Mouse (Mus musculus) kidney, postnatal 0 days (tissue): ENCODE measurements at regions not wholly inside any gene's neighbourhood (a gene's known extent, or its start where the extent isn't known, plus 50 kb on each side); places are given as distances from the start of the nearest gene placed in this dataset.

Source experiments
- ATAC-seq: fragments of 200-750 bp; cut with Nextera tagmentation; replicated peaks from 2 replicates; pipeline ENCODE4 v1.8.0; 2017; ENCODE audit warnings: low read depth, moderate number of reproducible peaks, moderate TSS enrichment, moderate library complexity; ENCODE audit not compliant: low FRiP score
- DNase-seq: peaks from one replicate; pipeline ENCODE4 v3.0.0-alpha.2; 2016; ENCODE audit warnings: low spot score
- H3K27ac ChIP-seq: fragments of 300-500 bp; sonication (generic); 2 replicates; pipeline ENCODE4 v1.5.1; 2014; ENCODE audit warnings: mild to moderate bottlenecking
- H3K27me3 ChIP-seq: fragments of 300-500 bp; sonication (generic); 2 replicates; pipeline ENCODE4 v1.6.1; 2014; ENCODE audit warnings: low read length, mixed read lengths; ENCODE audit not compliant: insufficient read depth
- H3K36me3 ChIP-seq: fragments of 300-500 bp; sonication (generic); 2 replicates; pipeline ENCODE4 v1.6.1; 2014; ENCODE audit warnings: low read length, mixed read lengths; ENCODE audit not compliant: insufficient read depth
- H3K4me1 ChIP-seq: fragments of 300-500 bp; sonication (generic); replicated peaks from 2 replicates; pipeline ENCODE4 v1.6.1; 2014; ENCODE audit warnings: antibody characterized with exemption, low read length, mixed read lengths; ENCODE audit not compliant: insufficient read depth
- H3K4me2 ChIP-seq: fragments of 300-500 bp; sonication (generic); 2 replicates; pipeline ENCODE4 v1.6.1; 2014; ENCODE audit warnings: mild to moderate bottlenecking, low read length, moderate library complexity, mixed read lengths
- H3K4me3 ChIP-seq: fragments of 300-500 bp; sonication (generic); replicated peaks from 2 replicates; pipeline ENCODE4 v1.5.1; 2014; ENCODE audit warnings: low read depth, low read length
- H3K9ac ChIP-seq: fragments of 300-500 bp; sonication (generic); 2 replicates; pipeline ENCODE4 v1.6.1; 2014; ENCODE audit warnings: low read depth, low read length
- H3K9me3 ChIP-seq: fragments of 300-500 bp; sonication (generic); replicated peaks from 2 replicates; pipeline ENCODE4 v1.6.1; 2016; ENCODE audit warnings: low read length, inconsistent platforms, mixed read lengths
- CTCF ChIP-seq: IDR thresholded peaks from 2 replicates; pipeline ENCODE4 v1.5.1; 2016; ENCODE audit warnings: antibody characterized with exemption, low read depth, mild to moderate bottlenecking, moderate library complexity
- WGBS: fragments of 180-500 bp; shearing (Covaris S2); extraction: QIAGEN DNeasy Blood & Tissue Kit; methylation state at CpG from one replicate; pipeline ENCODE4 v1.1.7; 2014; 5-methylcytosine and 5-hydroxymethylcytosine counted together

DNA sequence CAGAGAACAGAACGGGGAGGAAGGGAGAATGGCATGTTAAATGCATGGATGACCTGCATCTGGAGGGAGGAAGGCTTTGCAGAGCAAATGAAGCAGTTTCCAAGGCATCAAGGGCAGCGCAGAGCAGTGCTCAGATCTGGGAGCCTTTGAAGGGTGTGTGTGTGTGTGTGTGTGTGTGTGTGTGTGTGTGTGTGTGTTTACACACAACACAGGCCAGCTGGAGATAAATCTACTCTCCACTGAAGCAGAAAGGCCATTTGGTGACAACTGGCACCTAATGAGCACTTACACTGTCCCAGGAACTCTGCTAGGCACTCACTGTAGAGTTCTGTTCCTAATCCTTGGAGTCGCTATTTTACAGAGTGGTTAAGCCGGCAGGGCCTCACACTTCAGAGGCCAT is 84.3 kb upstream of the 1700016C15Rik start:
- Histone ChIP-seq H3K9ac (no peak overlapping the region), H3K4me3 (no peak overlapping the region), H3K27me3 (no peaks in the 10 kb centered on the region), H3K9me3 (no peaks in the 10 kb centered on the region), H3K4me1 (peaks cover 4% of the 10 kb centered on the region; the same call in 1 of the 2 replicates), H3K4me2 (no peak overlapping the region), H3K27ac (no peak overlapping the region), H3K36me3 (no peaks in the 10 kb centered on the region)
- 30% methylated on average over 4 of the region's 4 CpGs for WGBS
- ATAC-seq (no peak; the same call in 1 of the 2 replicates), DNase-seq (no peak)
- TF ChIP-seq CTCF, result no peak

DNA sequence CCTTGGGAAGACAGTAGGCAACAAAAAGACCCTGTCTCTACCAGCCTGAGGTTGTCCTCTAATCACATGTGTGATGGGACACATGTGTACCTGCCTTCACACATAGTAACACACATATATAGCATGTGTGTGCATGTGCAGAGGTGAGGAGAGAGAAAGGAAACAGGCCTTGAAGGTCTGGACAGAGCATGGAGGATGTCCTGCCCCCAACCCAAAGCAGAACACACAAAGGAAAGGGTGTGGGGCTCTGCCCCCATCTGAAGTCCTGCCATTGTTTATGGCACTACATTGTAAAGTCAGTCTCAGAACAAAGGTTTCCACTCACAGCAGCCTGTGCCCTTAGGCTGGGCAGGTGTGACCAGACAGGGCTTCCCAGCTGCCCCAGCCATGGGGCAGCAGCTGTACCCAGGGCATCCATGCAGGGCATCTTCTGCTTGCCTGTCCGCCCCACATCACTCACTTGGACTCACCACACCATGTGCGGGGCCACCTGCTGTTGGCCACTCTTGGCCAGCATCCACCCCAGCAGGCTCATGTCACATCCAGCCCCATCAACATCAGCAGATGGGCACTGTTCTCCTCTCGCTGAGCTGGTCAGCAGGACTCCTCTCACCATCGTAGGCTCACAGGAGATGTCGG is 83.6 kb upstream of the 1700016C15Rik start:
- WGBS, result 78% methylated on average over 5 of the region's 5 CpGs
- Histone ChIP-seq H3K4me3 (no peak overlapping the region), H3K9ac (no peak overlapping the region), H3K27me3 (no peaks in the 10 kb centered on the region), H3K4me1 (no peaks in the 10 kb centered on the region), H3K4me2 (no peak overlapping the region), H3K36me3 (no peaks in the 10 kb centered on the region), H3K9me3 (no peaks in the 10 kb centered on the region), H3K27ac (no peak overlapping the region)
- TF ChIP-seq CTCF, result no peak
- no peak for ATAC-seq
- DNase-seq, result no peak

DNA sequence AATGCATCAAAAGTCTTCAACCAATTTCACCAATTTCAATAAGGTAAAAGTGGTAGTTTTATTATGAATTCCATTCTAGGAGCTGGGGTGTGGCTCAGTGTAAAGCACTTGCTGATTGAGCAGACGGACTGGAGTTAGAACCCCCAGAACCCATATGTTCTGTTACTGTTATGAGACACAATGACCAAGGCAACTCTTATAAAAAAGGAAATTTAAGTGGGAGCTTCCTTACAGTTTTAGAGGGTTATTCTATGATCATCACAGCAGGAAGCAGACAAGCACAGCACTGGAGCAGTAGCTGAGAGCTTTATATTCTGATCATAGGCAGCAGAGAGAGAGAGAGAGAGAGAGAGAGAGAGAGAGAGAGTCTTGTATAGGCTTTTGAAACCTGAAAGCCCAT is 81.7 kb upstream of the 1700016C15Rik start:
- Histone ChIP-seq H3K27ac (no peak overlapping the region), H3K9ac (no peak overlapping the region), H3K36me3 (no peaks in the 10 kb centered on the region), H3K4me1 (no peaks in the 10 kb centered on the region), H3K27me3 (no peaks in the 10 kb centered on the region), H3K9me3 (no peaks in the 10 kb centered on the region), H3K4me2 (no peak overlapping the region), H3K4me3 (no peak overlapping the region)
- DNase-seq (no peak), ATAC-seq (no peak)
- TF ChIP-seq CTCF, result no peak
- 87% methylated on average over 1 of the region's 1 CpGs for WGBS

DNA sequence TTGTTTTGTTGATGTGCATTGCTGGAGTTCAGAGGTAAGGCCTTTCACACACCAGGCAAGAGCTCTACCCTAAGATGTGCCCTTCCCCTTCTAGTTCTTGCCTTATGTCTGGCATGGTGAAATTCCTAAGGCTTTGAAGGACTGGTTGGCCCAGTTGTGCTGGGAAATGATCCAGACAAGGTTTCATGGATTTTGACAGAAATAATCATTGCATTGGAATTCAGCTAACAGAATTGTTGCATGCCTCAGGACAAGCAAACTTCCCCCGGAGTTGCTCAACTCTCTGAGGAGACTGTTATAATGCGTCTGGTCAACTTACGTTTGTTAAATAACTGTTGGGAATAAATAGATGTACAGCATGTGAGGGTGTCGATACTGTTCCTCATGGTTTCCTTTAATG is 80.6 kb upstream of the 1700016C15Rik start:
- Histone ChIP-seq H3K27me3 (no peaks in the 10 kb centered on the region), H3K9me3 (no peaks in the 10 kb centered on the region), H3K36me3 (no peaks in the 10 kb centered on the region), H3K4me1 (no peaks in the 10 kb centered on the region), H3K4me2 (no peak overlapping the region), H3K9ac (no peak overlapping the region), H3K4me3 (no peak overlapping the region), H3K27ac (no peak overlapping the region)
- no peak for TF ChIP-seq CTCF
- 81% methylated on average over 4 of the region's 4 CpGs for WGBS
- DNase-seq (no peak), ATAC-seq (no peak)

DNA sequence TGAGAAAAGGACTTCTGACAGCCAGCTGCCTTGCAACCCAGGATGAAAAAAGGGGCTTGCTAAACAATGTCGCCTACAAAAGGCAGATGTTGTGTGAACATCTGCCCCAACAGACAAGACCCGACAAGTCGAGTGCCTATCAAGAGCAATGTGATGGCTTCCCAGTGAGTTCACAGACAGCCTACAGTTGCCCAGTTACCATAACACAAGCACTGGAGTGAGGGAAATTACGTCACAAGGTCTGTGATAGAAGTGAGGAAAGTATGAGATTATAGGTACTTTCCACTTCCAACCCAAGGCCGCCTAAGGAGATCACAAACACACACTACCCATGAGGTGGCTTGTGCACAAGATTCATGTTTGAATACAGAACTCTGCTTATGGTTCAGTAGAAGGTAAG is 78.4 kb upstream of the 1700016C15Rik start:
- WGBS, result 85% methylated on average over 5 of the region's 5 CpGs
- Histone ChIP-seq H3K9ac (no peak overlapping the region), H3K4me2 (no peak overlapping the region), H3K4me3 (no peak overlapping the region), H3K9me3 (no peaks in the 10 kb centered on the region), H3K27me3 (no peaks in the 10 kb centered on the region), H3K4me1 (no peaks in the 10 kb centered on the region), H3K27ac (no peak overlapping the region), H3K36me3 (no peaks in the 10 kb centered on the region)
- no peak for ATAC-seq
- TF ChIP-seq CTCF, result no peak
- DNase-seq, result no peak

DNA sequence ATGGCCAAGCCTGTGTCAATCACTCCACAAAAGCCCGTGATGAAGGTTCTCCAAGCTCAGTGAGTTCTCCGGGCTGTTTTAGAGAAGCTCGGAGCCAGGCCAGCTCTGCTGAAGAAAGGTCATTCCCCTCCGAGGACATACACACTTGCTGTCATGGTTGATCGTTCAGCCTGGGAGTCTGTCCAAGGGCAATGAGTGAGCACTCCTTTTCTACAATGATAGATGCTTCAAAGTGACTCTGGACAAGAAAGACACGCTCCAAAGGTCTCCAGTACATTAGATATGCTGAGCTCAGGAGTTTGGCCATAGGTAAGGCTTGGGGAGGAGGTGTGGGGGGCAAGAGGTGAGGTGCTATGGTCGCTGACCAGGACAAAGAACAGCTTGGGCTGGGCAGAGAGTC is 66.5 kb upstream of the 1700016C15Rik start:
- no peaks in the 10 kb centered on the region for H3K27me3 ChIP-seq
- no peaks in the 10 kb centered on the region for H3K9me3 ChIP-seq
- ATAC-seq (peak; percentile 65; the same call in 1 of the 2 replicates), DNase-seq (peak; percentile 22)
- no peak overlapping the region for H3K9ac ChIP-seq
- WGBS, result 34% methylated on average over 7 of the region's 7 CpGs
- no peak overlapping the region for H3K27ac ChIP-seq
- H3K36me3 ChIP-seq, result no peaks in the 10 kb centered on the region
- TF ChIP-seq CTCF, result no peak
- H3K4me1 ChIP-seq, result no peaks in the 10 kb centered on the region
- H3K4me3 ChIP-seq, result no peak overlapping the region
- no peak overlapping the region for H3K4me2 ChIP-seq
